Mouse (Mus musculus) olfactory bulb, adult 2 months (tissue): ENCODE measurements around the gene Lcat. TPM values are rescaled to one million over a fixed set of nuclear protein-coding genes. Genes with fewer than 3 reads are reported as not detected.
A peak's percentile ranks its signal among the peaks of the same experiment; 100 is the strongest.

Experiments
- H3K27ac ChIP-seq: fragments of 200-500 bp; 2 replicates; pipeline ENCODE4 v1.5.1; 2012; ENCODE audit warnings: low read depth, low read length; ENCODE audit not compliant: insufficient read depth
- H3K4me1 ChIP-seq: fragments of 200-500 bp; 2 replicates; pipeline ENCODE4 v1.6.1; 2012; ENCODE audit warnings: low read length; ENCODE audit not compliant: control insufficient read depth, insufficient read depth
- H3K4me3 ChIP-seq: fragments of 200-500 bp; 2 replicates; pipeline ENCODE4 v1.5.1; 2012; ENCODE audit warnings: mild to moderate bottlenecking, low read depth, low read length, moderate library complexity; ENCODE audit not compliant: insufficient read depth
- CTCF ChIP-seq: fragments of 200-500 bp; IDR thresholded peaks from 2 replicates; pipeline ENCODE4 v1.5.1; 2012; ENCODE audit warnings: low read depth, mild to moderate bottlenecking, low read length, moderate library complexity; ENCODE audit not compliant: insufficient read depth
- POLR2A ChIP-seq: fragments of 200-500 bp; IDR thresholded peaks from 2 replicates; pipeline ENCODE4 v1.6.1; 2012; ENCODE audit warnings: mild to moderate bottlenecking, low read depth, low read length, moderate library complexity; ENCODE audit not compliant: insufficient read depth
- WGBS: fragments of 180-500 bp; shearing (Covaris S2); methylation state at CpG from one replicate; pipeline ENCODE4 v1.1.7; 2018; 5-methylcytosine and 5-hydroxymethylcytosine counted together
- polyA plus RNA-seq: library from polyadenylated mRNA; stranded (reverse); fragments of >200 nt; gene quantifications from 2 replicates; pipeline ENCODE4 v1.2.4, GENCODE M21; 2012; ENCODE audit warnings: low replicate concordance; ENCODE audit not compliant: missing spikeins, insufficient read depth, insufficient read length

Lcat gene
- polyA plus RNA-seq, 1 experiment: not detected

DNA sequence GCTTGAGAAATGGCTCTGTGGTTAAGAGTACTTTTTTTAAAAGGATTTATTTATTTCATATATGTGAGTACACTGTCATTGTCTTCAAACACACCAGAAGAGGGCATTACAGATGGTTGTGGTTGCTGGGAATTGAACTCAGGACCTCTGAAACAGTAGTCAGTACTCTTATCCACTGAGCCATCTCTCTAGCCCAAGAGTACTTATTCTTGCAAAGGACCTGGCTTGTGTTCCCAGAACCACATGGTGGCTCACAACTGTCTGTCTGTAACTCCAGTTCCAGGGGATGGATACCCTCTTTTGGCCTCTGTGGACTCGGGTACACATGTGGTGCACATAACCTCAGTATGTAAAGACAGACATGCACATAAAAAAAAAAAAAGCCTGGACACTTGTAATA lies 26.2 kb upstream of the Lcat start:
- no peak for TF ChIP-seq CTCF
- TF ChIP-seq POLR2A: no peak
- WGBS: 82% methylated on average over 1 of the region's 1 CpGs
- Histone ChIP-seq H3K4me3 (no peak overlapping the region), H3K27ac (no peak overlapping the region), H3K4me1 (peaks cover 12% of the 10 kb centered on the region)

GRCm38 (mm10) chr8:105966692-105967311 lies 23.6 kb upstream of the Lcat start:
- 15% methylated on average over 19 of the region's 19 CpGs for WGBS
- Histone ChIP-seq H3K4me1 (peaks cover 14% of the 10 kb centered on the region), H3K4me3 (no peak overlapping the region), H3K27ac (no peak overlapping the region)
- TF ChIP-seq CTCF (no peak), POLR2A (no peak)

DNA sequence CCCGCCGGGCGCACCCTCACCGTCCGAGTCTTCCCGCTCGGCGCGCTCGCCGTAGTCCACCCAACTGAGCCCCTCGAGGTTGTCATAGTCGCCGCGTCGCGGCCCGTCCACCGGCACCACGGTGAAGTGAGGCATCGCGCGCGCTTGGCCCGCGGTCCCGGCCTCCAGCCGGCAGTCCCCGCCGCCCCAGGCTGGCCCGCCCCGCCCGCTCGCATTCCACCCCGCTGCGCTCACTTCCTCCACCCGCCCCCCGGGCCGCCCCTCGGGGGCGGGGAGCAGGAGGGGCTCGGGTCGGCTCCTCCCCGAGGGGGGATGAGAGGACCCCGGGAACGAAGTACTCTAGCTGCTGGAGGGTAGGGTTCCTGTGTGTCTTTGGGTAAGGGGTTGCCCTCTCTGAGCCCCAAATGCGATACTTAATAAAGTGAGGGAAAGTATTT lies 22.7 kb upstream of the Lcat start, which contains the start of gene Slc12a4:
Gene Slc12a4 (minus strand): TSS at position 193 of the 437 bp plus-strand sequence.
- no peak for TF ChIP-seq POLR2A
- no peak for TF ChIP-seq CTCF
- WGBS: under 1% methylated on average over 37 of the region's 47 CpGs
- H3K4me3 ChIP-seq: peak within 1 kb of the TSS; percentile 64
- H3K27ac ChIP-seq: no peak within 1 kb of the TSS; the same call in 1 of the 2 replicates
- peaks cover 14% of the 10 kb centered on the region for H3K4me1 ChIP-seq

DNA sequence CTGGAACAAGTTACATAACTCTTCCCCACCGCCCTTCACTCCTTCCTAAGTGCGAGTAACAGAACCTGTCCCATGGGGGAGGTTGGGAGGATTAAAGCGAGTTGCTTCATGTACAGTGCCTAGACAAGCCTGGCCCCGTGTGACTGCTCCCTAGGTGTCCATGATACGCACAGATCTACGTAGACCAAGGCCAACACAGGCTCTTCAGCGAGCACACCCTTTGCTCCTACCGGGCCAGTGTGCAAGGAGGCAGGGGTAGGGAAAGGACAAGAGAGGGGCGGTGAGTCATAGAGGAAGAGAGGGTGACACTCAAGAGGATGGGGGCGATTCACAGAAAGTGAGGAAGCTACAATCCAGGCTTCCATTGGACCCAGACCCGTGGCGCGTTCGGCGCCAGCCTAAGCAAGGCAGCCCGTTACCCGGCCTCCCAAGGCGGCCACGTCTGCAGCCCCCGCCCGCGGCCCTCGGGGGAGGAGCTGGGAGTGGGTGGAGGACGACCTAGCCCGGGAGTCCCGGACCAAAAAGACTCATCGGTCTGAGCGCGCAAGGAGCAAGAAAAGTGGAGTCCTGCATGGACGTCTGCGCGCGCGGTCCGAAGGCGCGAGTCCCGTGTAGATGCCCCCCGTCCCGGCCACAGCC lies 22.2 kb upstream of the Lcat start:
- no peak overlapping the region; the same call in 1 of the 2 replicates for H3K27ac ChIP-seq
- peaks cover 14% of the 10 kb centered on the region for H3K4me1 ChIP-seq
- WGBS: 6% methylated on average over 40 of the region's 40 CpGs
- peak overlapping the region; percentile 64 for H3K4me3 ChIP-seq
- TF ChIP-seq POLR2A (no peak), CTCF (no peak)

DNA sequence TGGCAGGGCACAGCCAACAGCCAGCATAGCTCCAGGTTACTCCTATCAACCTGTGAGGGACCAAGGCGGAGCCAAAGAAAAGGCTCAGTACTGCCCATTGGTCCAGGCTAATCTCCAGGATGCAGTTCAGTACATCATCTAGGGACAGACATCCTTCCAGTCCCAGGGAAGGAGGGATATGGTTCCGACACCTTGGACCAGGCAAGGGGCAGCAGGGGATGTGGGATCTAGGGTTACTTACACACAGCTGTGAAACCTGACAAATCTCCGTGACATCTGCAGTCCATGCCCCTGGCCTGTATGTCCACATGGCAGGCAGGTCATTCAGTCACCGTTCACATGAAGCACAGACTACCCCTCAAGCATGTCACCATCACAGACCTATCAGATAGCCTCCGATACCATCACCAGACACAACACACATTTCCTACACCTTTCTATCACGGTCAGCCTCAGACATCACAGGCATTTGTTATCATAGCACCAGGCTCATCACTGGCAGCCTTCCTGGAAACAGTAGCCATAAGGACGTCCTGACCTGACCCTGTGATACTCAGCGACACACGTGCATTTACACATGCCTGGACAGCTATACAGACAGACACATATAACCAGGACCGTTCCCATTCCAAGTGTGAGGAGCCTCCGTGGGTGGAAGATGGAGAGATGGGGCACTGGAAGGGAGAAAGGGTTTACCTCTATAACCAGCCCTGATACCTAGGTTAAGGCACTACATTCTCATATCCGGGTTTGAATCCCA lies 21.5 kb upstream of the Lcat start:
- Histone ChIP-seq H3K4me1 (peaks cover 14% of the 10 kb centered on the region), H3K4me3 (peak overlapping the region; percentile 64; the same call in 1 of the 2 replicates), H3K27ac (no peak overlapping the region)
- 75% methylated on average over 12 of the region's 12 CpGs for WGBS
- TF ChIP-seq POLR2A: no peak

DNA sequence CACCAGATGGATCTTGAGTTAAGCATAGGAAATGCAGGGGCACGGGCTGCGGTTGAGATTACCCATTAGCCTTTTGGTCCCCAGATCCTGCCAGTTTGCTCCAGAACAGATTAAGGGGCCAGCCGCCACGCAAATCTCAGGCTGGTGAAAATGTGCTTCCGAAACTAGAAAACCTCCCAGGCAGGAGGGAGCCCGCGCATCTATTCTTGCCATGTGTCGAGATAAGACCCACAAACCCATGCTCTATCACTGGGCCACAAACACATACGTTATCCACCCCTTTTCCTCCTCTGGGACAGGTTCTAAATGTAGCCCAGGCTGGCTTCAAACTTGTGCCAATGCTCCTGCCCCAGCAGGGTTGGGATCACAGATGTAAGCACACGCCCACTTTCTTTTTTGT lies 18.4 kb upstream of the Lcat start:
- no peak for TF ChIP-seq CTCF
- no peak for TF ChIP-seq POLR2A
- H3K4me1 ChIP-seq: peaks cover 21% of the 10 kb centered on the region
- H3K4me3 ChIP-seq: no peak overlapping the region
- 94% methylated on average over 10 of the region's 10 CpGs for WGBS
- no peak overlapping the region for H3K27ac ChIP-seq

GRCm38 (mm10) chr8:105961101-105961500 lies 17.9 kb upstream of the Lcat start:
- Histone ChIP-seq H3K27ac (no peak overlapping the region), H3K4me1 (peaks cover 21% of the 10 kb centered on the region), H3K4me3 (no peak overlapping the region)
- TF ChIP-seq POLR2A (no peak), CTCF (no peak)
- 89% methylated on average over 14 of the region's 14 CpGs for WGBS

DNA sequence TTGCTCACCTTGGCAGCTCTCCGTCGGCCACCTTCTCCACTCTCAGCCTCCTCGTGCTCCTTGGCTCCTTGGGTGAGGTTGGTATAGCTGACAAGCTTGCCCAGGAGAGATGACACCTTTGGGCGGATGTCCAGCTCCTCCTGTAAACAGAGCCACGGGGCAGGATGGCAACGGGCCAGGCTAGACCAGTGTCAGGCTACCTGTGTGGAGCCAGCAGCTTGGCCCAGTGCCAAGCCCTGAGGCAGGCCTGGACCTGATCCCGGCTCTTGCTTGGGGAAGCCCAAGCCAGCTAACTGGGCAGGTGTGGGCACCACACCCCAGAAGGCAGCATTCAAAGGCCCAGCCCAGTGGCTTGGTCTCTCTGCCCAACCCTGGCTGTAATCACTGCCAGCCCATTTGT lies 16.2 kb upstream of the Lcat start:
- WGBS: 80% methylated on average over 7 of the region's 7 CpGs
- Histone ChIP-seq H3K4me1 (peaks cover 11% of the 10 kb centered on the region), H3K27ac (no peak overlapping the region), H3K4me3 (no peak overlapping the region)
- TF ChIP-seq CTCF (no peak), POLR2A (no peak)

DNA sequence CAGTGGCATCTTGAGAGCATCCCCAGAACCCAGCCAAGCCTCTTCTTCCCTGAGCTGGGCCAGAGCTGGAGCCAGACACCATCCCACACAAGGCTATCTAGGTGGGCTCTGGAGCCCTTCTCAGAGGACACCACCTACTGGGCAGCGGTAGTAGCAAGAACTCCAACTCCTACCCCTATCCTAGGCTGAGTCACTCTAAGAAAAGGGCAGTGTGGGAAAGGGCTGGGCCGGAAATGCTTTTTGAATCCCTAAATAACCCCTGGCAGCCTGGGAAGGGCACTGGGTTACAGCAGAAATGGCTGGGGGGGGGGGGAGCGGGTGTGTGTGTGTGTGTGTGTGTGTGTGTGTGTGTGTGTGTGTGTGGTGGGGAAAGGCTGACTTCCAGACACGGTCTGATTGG lies 14.6 kb upstream of the Lcat start:
- no peak overlapping the region for H3K27ac ChIP-seq
- TF ChIP-seq POLR2A (no peak), CTCF (no peak)
- no peak overlapping the region for H3K4me3 ChIP-seq
- H3K4me1 ChIP-seq: peaks cover 10% of the 10 kb centered on the region; the same call in 1 of the 2 replicates
- WGBS: 30% methylated on average over 3 of the region's 4 CpGs

DNA sequence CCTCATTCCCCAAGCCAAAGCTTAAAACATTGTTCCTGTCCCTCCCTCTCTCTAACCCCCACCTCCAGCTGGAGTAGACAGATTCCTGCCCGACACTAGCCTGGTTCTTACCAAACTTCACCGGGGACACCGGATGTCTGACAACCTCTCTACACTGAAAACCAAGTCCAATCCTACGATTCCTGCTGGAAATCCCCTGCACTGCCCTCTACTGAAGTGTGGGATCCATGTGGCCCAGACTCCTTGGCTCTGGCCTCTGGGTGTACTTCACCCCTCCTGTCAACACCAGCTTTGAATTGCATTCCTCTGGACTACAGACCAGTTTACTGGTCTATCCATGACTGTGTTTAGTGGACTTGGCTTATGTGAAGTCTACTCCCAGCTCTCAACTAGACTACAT lies 13.4 kb upstream of the Lcat start:
- Histone ChIP-seq H3K27ac (no peak overlapping the region), H3K4me1 (peaks cover 15% of the 10 kb centered on the region), H3K4me3 (no peak overlapping the region)
- WGBS: 84% methylated on average over 4 of the region's 4 CpGs
- no peak for TF ChIP-seq CTCF
- TF ChIP-seq POLR2A: no peak
